Mouse (Mus musculus) ES-Bruce4 (cell line): ENCODE measurements at regions not wholly inside any gene's neighbourhood (a gene's known extent, or its start where the extent isn't known, plus 50 kb on each side); places are given as distances from the start of the nearest gene placed in this dataset.

Experiments
- CTCF ChIP-seq: IDR thresholded peaks from one replicate; pipeline ENCODE4 v1.8.1; 2011; ENCODE audit warnings: low read depth, low read length
- POLR2A ChIP-seq: IDR thresholded peaks from one replicate; pipeline ENCODE4 v1.8.1; 2011; ENCODE audit warnings: low read length; ENCODE audit not compliant: insufficient read depth

DNA sequence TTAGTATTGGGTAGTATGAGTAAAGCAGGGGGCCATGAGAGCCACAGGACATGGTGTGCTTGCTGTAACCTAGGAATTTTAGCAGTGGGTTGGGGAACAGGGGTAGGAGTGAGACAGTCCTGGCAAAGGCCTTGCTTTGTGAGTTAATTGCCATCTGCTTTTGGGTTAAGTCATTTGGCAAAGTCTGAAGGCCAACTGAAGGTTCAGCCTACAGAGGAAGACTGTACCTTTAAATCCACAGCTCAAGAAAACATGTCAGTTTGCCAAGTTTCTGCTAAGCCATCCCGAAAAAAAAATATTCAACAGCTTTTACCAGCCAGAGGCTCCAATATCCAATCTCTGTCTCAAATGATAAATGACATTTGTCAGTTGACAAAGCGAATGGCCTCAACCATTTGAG is 93.2 kb upstream of the Olfm4 start:
- TF ChIP-seq CTCF: no peak
- TF ChIP-seq POLR2A: no peak
